Mouse (Mus musculus): ENCODE measurements around the gene Eif1ad. TPM values are rescaled to one million over a fixed set of nuclear protein-coding genes. Genes with fewer than 3 reads are reported as not detected.
A peak's percentile ranks its signal among the peaks of the same experiment; 100 is the strongest.
"Not testable (repeated sequence)": the region's sequence is repeated elsewhere in the genome, so short reads cannot be mapped to it uniquely, and the experiment has no call there.

The Eif1ad gene
- polyA plus RNA-seq, 1 experiment from 2014 or later, result 55.1 TPM

GRCm38 (mm10) chr19:5377446-5377845 lies 10.9 kb downstream of the Eif1ad start:
- Histone ChIP-seq H3K9me3 (replicated peaks) (no peaks in the 10 kb centered on the region), H3K4me1 (no peaks in the 10 kb centered on the region), H3K4me2 (replicated peaks) (no peak overlapping the region), H3K9ac (no peak overlapping the region), H3K4me3 (replicated peaks) (no peak overlapping the region), H3K27me3 (no peaks in the 10 kb centered on the region), H3K36me3 (peaks cover 66% of the 10 kb centered on the region), H3K27ac (replicated peaks) (no peak overlapping the region)
- 86% methylated on average over 1 of the region's 1 CpGs for WGBS
- ATAC-seq (ENCODE audit: insufficient number of reproducible peaks, low FRiP score, low TSS enrichment, low read depth), result no peak

DNA sequence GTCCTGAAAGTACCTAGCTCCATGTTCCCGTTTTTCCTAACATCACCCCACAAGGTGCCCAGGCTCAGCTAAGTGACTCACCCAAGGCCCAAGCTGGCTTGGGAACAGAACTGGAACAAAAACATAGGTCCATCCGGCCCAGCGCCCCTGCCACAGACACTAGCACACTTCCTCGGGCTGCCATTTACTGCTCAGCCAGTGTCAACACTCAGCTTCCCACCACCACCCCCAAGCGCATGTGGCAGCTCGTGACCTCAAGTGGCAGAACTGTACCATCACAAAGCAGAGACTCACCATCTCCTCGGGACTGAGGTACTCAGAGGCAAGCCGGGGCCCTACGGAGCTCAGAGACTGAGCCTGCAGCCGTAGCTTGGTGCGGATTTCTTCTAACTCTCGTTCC lies 16.8 kb downstream of the Eif1ad start:
- ATAC-seq (ENCODE audit: insufficient number of reproducible peaks, low FRiP score, low TSS enrichment, low read depth), result no peak
- Histone ChIP-seq H3K27me3 (no peaks in the 10 kb centered on the region), H3K9me3 (replicated peaks) (no peaks in the 10 kb centered on the region), H3K4me3 (replicated peaks) (no peak overlapping the region), H3K4me2 (replicated peaks) (no peak overlapping the region), H3K9ac (no peak overlapping the region), H3K4me1 (peaks cover 16% of the 10 kb centered on the region), H3K36me3 (peaks cover 74% of the 10 kb centered on the region), H3K27ac (replicated peaks) (no peak overlapping the region)
- WGBS, result 94% methylated on average over 12 of the region's 12 CpGs

DNA sequence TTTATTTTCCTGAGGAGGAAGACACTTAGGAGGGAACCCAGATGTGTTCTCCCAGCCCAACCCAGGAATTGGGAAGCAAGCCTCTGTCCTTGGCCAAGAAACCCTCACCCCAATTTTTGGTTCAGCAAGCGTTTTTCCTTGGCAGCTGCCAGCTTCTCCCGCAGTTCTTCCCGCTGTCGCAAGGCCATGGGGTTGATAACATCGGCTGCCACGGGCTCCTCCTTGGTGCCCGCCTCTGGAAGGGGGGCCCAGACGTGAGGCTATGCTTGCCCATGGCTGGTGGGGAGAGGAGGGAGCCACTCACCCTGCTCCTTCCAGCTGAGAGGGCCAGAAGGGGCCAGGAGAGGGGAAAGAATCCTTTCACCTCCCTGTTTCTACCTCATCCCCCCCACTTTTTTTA lies 18.2 kb downstream of the Eif1ad start:
- H3K27ac ChIP-seq (replicated peaks), result no peak overlapping the region
- no peaks in the 10 kb centered on the region for H3K9me3 ChIP-seq (replicated peaks)
- no peak overlapping the region for H3K4me2 ChIP-seq (replicated peaks)
- no peaks in the 10 kb centered on the region for H3K27me3 ChIP-seq
- 85% methylated on average over 8 of the region's 8 CpGs for WGBS
- no peak for ATAC-seq (ENCODE audit: insufficient number of reproducible peaks, low FRiP score, low TSS enrichment, low read depth)
- no peak overlapping the region for H3K9ac ChIP-seq
- H3K4me3 ChIP-seq (replicated peaks), result no peak overlapping the region
- peaks cover 23% of the 10 kb centered on the region for H3K4me1 ChIP-seq
- peaks cover 60% of the 10 kb centered on the region for H3K36me3 ChIP-seq

DNA sequence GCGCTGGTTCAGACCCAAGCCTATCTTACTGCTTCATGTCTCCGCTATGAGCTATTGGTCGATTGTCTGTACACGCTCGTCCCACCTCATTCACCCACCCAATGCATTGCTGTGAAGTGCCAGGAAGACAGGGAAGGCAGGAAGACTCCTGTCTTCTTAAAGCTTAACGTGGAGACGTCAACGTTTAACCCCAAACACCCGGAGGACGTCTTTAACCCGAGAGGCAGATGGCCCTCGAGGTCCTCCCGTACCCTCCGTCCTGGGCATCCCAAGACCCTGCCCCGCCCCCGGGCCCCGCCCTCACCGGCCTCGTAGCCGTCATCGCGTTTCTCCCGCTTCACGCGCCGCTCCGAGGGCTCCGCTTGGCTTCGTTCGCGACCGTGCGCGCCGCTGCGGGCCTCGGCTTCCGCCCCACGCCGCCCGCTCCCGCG lies 21.5 kb downstream of the Eif1ad start:
- ATAC-seq (ENCODE audit: insufficient number of reproducible peaks, low FRiP score, low TSS enrichment, low read depth), result no peak; the same call in 1 of the 2 replicates
- Histone ChIP-seq H3K36me3 (peaks cover 27% of the 10 kb centered on the region), H3K4me3 (replicated peaks) (peak overlapping the region; percentile 100), H3K4me1 (peaks cover 43% of the 10 kb centered on the region), H3K9ac (peak overlapping the region; percentile 96), H3K27ac (replicated peaks) (peak overlapping the region; percentile 90), H3K27me3 (no peaks in the 10 kb centered on the region), H3K9me3 (replicated peaks) (no peaks in the 10 kb centered on the region), H3K4me2 (replicated peaks) (peak overlapping the region; percentile 86)
- 0% methylated on average over 40 of the region's 43 CpGs for WGBS

DNA sequence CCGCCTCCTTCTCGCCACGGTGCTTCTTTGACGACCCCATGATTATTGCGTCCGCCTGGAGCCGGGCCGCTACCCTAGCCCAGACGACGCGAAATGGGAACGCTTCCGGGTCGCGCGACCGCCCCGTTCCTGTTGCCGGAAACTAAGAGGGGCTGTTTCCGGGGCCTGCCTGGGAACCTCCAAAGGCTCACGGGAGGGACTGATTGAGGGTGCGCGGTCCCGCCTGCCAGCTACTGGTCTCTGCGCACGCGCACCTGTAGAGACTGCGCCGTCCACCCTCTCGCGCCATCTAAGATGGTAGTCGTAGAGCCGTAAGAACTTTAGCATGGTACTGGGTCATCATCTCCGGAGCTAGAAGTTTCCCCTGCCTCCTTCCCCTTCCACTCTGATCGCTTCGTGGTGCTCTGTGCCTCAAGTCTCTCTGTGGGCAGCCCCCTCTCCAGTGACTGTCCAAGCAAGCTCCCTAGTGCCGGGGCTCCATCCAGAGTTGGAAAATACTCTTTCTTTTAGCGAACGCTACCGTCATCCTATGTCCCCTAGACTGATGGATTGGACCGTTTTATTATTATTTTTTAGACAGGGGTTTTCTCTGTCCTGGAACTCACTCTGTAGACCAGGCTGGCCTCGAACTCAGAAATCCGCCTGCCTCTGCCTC lies 22.2 kb downstream of the Eif1ad start, which contains the start of gene Sart1:
Sart1 (minus strand) TSS at position 116 of the 655 bp plus-strand sequence.
- H3K36me3 ChIP-seq, result peaks cover 20% of the 10 kb centered on the region
- ATAC-seq (ENCODE audit: insufficient number of reproducible peaks, low FRiP score, low TSS enrichment, low read depth), result peak; percentile 94
- peak within 1 kb of the TSS; percentile 96 for H3K9ac ChIP-seq
- H3K27ac ChIP-seq (replicated peaks), result peak within 1 kb of the TSS; percentile 90
- H3K4me2 ChIP-seq (replicated peaks), result peak within 1 kb of the TSS; percentile 86
- 1% methylated on average over 43 of the region's 43 CpGs for WGBS
- H3K4me1 ChIP-seq, result peaks cover 43% of the 10 kb centered on the region
- H3K9me3 ChIP-seq (replicated peaks), result no peaks in the 10 kb centered on the region
- peak within 1 kb of the TSS; percentile 100 for H3K4me3 ChIP-seq (replicated peaks)
- no peaks in the 10 kb centered on the region for H3K27me3 ChIP-seq

DNA sequence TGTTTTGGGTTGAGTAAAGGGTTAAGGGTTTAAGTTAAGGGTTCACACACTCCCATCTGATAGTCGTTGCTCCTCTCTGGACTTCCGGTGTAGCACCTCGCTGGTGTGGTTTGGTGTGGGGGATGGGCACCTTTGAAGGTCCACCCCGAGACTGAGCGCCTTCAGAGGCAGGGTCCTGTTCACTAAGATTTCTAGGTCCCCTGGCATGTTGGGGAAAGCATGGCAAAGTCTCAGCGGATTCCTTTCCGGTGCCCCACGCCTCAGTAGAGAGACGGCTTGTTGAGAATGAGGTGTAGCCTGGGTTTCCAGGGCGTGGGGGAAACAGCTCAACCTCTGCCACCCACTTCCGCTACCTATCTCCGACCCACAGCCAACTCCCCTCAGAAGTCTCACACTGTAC lies 23.1 kb downstream of the Eif1ad start:
- H3K36me3 ChIP-seq, result peaks cover 11% of the 10 kb centered on the region
- H3K4me1 ChIP-seq, result peaks cover 43% of the 10 kb centered on the region
- H3K4me3 ChIP-seq (replicated peaks), result peak overlapping the region; percentile 100
- H3K27me3 ChIP-seq, result no peaks in the 10 kb centered on the region
- WGBS, result 36% methylated on average over 12 of the region's 12 CpGs
- H3K27ac ChIP-seq (replicated peaks), result peak overlapping the region; percentile 90
- peak overlapping the region; percentile 86 for H3K4me2 ChIP-seq (replicated peaks)
- H3K9me3 ChIP-seq (replicated peaks), result no peaks in the 10 kb centered on the region
- no peak for ATAC-seq (ENCODE audit: insufficient number of reproducible peaks, low FRiP score, low TSS enrichment, low read depth)
- peak overlapping the region; percentile 68; the same call in 1 of the 2 replicates for H3K9ac ChIP-seq

- no peaks in the 10 kb centered on the region for H3K9me3 ChIP-seq (replicated peaks)
- peak overlapping the region; percentile 86 for H3K4me2 ChIP-seq (replicated peaks)
- H3K36me3 ChIP-seq, result peaks cover 5% of the 10 kb centered on the region
- peaks cover 43% of the 10 kb centered on the region for H3K4me1 ChIP-seq
- ATAC-seq (ENCODE audit: insufficient number of reproducible peaks, low FRiP score, low TSS enrichment, low read depth), result no peak
- no peak overlapping the region for H3K27ac ChIP-seq (replicated peaks)
- peak overlapping the region; percentile 100 for H3K4me3 ChIP-seq (replicated peaks)
- H3K9ac ChIP-seq, result no peak overlapping the region
- H3K27me3 ChIP-seq, result no peaks in the 10 kb centered on the region
- 74% methylated on average over 8 of the region's 8 CpGs for whole genome bisulfite sequencing
These were observed 23.9 kb downstream of the Eif1ad start for GRCm38 (mm10) chr19:5390416-5390815.

- Histone ChIP-seq H3K4me1 (peaks cover 28% of the 10 kb centered on the region), H3K4me2 (replicated peaks) (no peak overlapping the region), H3K27ac (replicated peaks) (no peak overlapping the region), H3K9me3 (replicated peaks) (no peaks in the 10 kb centered on the region), H3K4me3 (replicated peaks) (no peak overlapping the region), H3K27me3 (no peaks in the 10 kb centered on the region), H3K36me3 (no peaks in the 10 kb centered on the region), H3K9ac (no peak overlapping the region)
- no peak for ATAC-seq (ENCODE audit: insufficient number of reproducible peaks, low FRiP score, low TSS enrichment, low read depth)
- WGBS, result 43% methylated on average over 4 of the region's 4 CpGs
These were observed 26.4 kb downstream of the Eif1ad start for GRCm38 (mm10) chr19:5392892-5393291.

- ATAC-seq (ENCODE audit: insufficient number of reproducible peaks, low FRiP score, low TSS enrichment, low read depth), result no peak
- 43% methylated on average over 10 of the region's 10 CpGs for WGBS
These were observed 27.6 kb downstream of the Eif1ad start for GRCm38 (mm10) chr19:5394168-5394567.

GRCm38 (mm10) chr19:5395371-5395770 lies 28.8 kb downstream of the Eif1ad start:
- Histone ChIP-seq H3K36me3 (no peaks in the 10 kb centered on the region), H3K4me3 (replicated peaks) (no peak overlapping the region), H3K27ac (replicated peaks) (no peak overlapping the region), H3K27me3 (no peaks in the 10 kb centered on the region), H3K9ac (no peak overlapping the region), H3K4me2 (replicated peaks) (no peak overlapping the region), H3K9me3 (replicated peaks) (no peaks in the 10 kb centered on the region), H3K4me1 (peaks cover 13% of the 10 kb centered on the region)
- 65% methylated on average over 4 of the region's 4 CpGs for WGBS
- no peak for ATAC-seq (ENCODE audit: insufficient number of reproducible peaks, low FRiP score, low TSS enrichment, low read depth)

More at GRCm38 (mm10) chr19:5394168-5394567, 27.6 kb downstream of the Eif1ad start:
- H3K27ac ChIP-seq (replicated peaks), result no peak overlapping the region
- H3K9ac ChIP-seq, result no peak overlapping the region
- H3K9me3 ChIP-seq (replicated peaks), result no peaks in the 10 kb centered on the region
- H3K4me3 ChIP-seq (replicated peaks), result no peak overlapping the region
- H3K36me3 ChIP-seq, result no peaks in the 10 kb centered on the region
- H3K4me1 ChIP-seq, result peaks cover 25% of the 10 kb centered on the region
- H3K4me2 ChIP-seq (replicated peaks), result no peak overlapping the region
- no peaks in the 10 kb centered on the region for H3K27me3 ChIP-seq

- H3K4me1 ChIP-seq; H3K9me3 ChIP-seq (replicated peaks); H3K9ac ChIP-seq; H3K4me3 ChIP-seq (replicated peaks); H3K36me3 ChIP-seq; ATAC-seq (ENCODE audit: insufficient number of reproducible peaks, low FRiP score, low TSS enrichment, low read depth); H3K4me2 ChIP-seq (replicated peaks); H3K27me3 ChIP-seq; H3K27ac ChIP-seq (replicated peaks): not testable (repeated sequence)
- WGBS, result 62% methylated on average over 4 of the region's 4 CpGs
These were observed 34.5 kb downstream of the Eif1ad start for GRCm38 (mm10) chr19:5401073-5401472.

DNA sequence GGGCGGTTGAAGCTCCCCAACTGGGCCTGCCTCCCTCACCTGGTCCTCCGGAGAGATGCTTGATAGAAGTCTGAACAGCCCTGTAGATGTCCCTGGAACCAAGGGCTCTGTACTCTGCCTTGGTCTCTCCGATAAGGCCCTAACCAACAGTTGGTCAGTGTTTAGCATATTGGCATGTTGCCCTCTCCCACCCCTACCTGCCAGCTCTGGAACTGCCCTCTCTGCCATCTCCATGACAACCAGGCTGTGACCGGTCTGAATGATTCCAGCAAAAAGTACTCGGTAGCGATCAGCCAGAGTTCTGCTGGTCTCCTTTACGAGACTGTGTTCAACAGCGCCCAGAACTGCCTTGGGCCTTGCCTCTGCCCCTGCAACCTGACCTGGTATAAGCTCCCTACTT lies 35.8 kb downstream of the Eif1ad start, which contains the start of gene Tsga10ip:
Tsga10ip (minus strand) TSS at position 234 of the 400 bp plus-strand sequence.
- no peak for ATAC-seq (ENCODE audit: insufficient number of reproducible peaks, low FRiP score, low TSS enrichment, low read depth)
- Histone ChIP-seq H3K27ac (replicated peaks) (no peak within 1 kb of the TSS), H3K4me3 (replicated peaks) (no peak within 1 kb of the TSS), H3K9ac (no peak within 1 kb of the TSS), H3K4me1 (peaks cover 4% of the 10 kb centered on the region; the same call in 1 of the 2 replicates), H3K27me3 (no peaks in the 10 kb centered on the region), H3K36me3 (no peaks in the 10 kb centered on the region), H3K9me3 (replicated peaks) (no peaks in the 10 kb centered on the region), H3K4me2 (replicated peaks) (no peak within 1 kb of the TSS)
- WGBS, result 77% methylated on average over 8 of the region's 8 CpGs
